ENCODE assay signal across 34 mouse cellular contexts in genomic region chr5:65921477-65922138, GRCm38 (mm10). TPM values are rescaled to one million over a fixed set of nuclear protein-coding genes. Genes with fewer than 3 reads are reported as not detected.
DNase-seq lines count a peak whose midpoint lies in the region; ATAC-seq and TF ChIP-seq lines count a peak whose summit lies in the region.
"Had no signal": no experiment of that assay in that cellular context is flagged by ENCODE, and none has a peak within 500 bp of the region (broad histone marks: within the 10 kb centered on the region; RNA-seq: fewer than 3 reads in every experiment).

No protein-coding gene starts in this region.

- H3K9me3 ChIP-seq in forebrain, embryonic 16.5 days (ENCODE audit: control insufficient read depth, low read length) = no peaks in the 10 kb centered on the region
- H3K9me3 ChIP-seq in forebrain, embryonic 14.5 days (replicated peaks; ENCODE audit: control insufficient read depth, low read length) = no peaks in the 10 kb centered on the region
- H3K9me3 ChIP-seq in liver, embryonic 11.5 days (ENCODE audit: control insufficient read depth, low read length) = no peaks in the 10 kb centered on the region
- H3K9me3 ChIP-seq: embryonic facial prominence, embryonic 15.5 days; G1E; heart, embryonic 10.5 days; hindbrain, embryonic 15.5 days; limb, embryonic 12.5 days; liver, embryonic 12.5 days; neural tube, embryonic 12.5 days; stomach, embryonic 15.5 days had no signal

- 79% methylated on average over 9 of the region's 9 CpGs for WGBS in forebrain, embryonic 16.5 days
- 81% methylated on average over 9 of the region's 9 CpGs for WGBS in forebrain, embryonic 14.5 days
- WGBS in thymus, adult 2 months = 64% methylated on average over 9 of the region's 9 CpGs
- WGBS in liver, embryonic 11.5 days = 67% methylated on average over 9 of the region's 9 CpGs

- no peak for TF ChIP-seq POLR2A in thymus, adult 2 months (IDR thresholded peaks at IDR 0.05; ENCODE audit: control insufficient read depth, extremely low read depth, insufficient read depth, low read length, poor library complexity)

- H3K36me3 ChIP-seq in forebrain, embryonic 16.5 days (ENCODE audit: control insufficient read depth, insufficient read depth) = no peaks in the 10 kb centered on the region
- no peaks in the 10 kb centered on the region for H3K36me3 ChIP-seq in forebrain, embryonic 14.5 days (ENCODE audit: control insufficient read depth, insufficient read depth, low read length)
- H3K36me3 ChIP-seq in thymus, adult 2 months (ENCODE audit: control insufficient read depth, insufficient read depth, low read length) = no peaks in the 10 kb centered on the region
- no peaks in the 10 kb centered on the region for H3K36me3 ChIP-seq in liver, embryonic 11.5 days (ENCODE audit: control insufficient read depth, insufficient read depth, low read length)
- H3K36me3 ChIP-seq: embryonic facial prominence, embryonic 15.5 days; G1E; heart, embryonic 10.5 days; hindbrain, embryonic 15.5 days; limb, embryonic 12.5 days; liver, embryonic 12.5 days; neural tube, embryonic 12.5 days; stomach, embryonic 15.5 days had no signal

- ATAC-seq in forebrain, embryonic 16.5 days = no peak
- ATAC-seq in forebrain, embryonic 14.5 days = no peak
- ATAC-seq in granulocyte monocyte progenitor cell, adult 5-6 weeks (replicated peaks; ENCODE audit: poor library complexity, severe bottlenecking) = peak; percentile 70
- no peak for ATAC-seq in liver, embryonic 11.5 days (replicated peaks; ENCODE audit: low FRiP score)
- ATAC-seq: intestine, embryonic 16.5 days; liver, embryonic 12.5 days had no signal

- H3K9ac ChIP-seq in forebrain, embryonic 16.5 days (replicated peaks; ENCODE audit: low read depth, low read length) = no peak overlapping the region
- no peak overlapping the region for H3K9ac ChIP-seq in forebrain, embryonic 14.5 days (ENCODE audit: low read length)
- no peak overlapping the region for H3K9ac ChIP-seq in liver, embryonic 11.5 days (ENCODE audit: low read depth, low read length)
- H3K9ac ChIP-seq: embryonic facial prominence, embryonic 15.5 days; hindbrain, embryonic 15.5 days; limb, embryonic 12.5 days; liver, embryonic 12.5 days; neural tube, embryonic 12.5 days; stomach, embryonic 15.5 days had no signal

- H3K4me3 ChIP-seq in forebrain, embryonic 16.5 days (replicated peaks; ENCODE audit: low read length) = no peak overlapping the region
- no peak overlapping the region for H3K4me3 ChIP-seq in forebrain, embryonic 14.5 days (ENCODE audit: low read depth, low read length)
- H3K4me3 ChIP-seq in thymus, adult 2 months (ENCODE audit: control insufficient read depth, insufficient read depth, low read length) = no peak overlapping the region
- H3K4me3 ChIP-seq in liver, embryonic 11.5 days (ENCODE audit: low read depth, low read length) = no peak overlapping the region
- H3K4me3 ChIP-seq: embryonic facial prominence, embryonic 15.5 days; gastrocnemius, adult 2 months; heart, embryonic 10.5 days; hindbrain, embryonic 15.5 days; limb, embryonic 12.5 days; liver, embryonic 12.5 days; megakaryocyte, embryonic 14.5 days; neural tube, embryonic 12.5 days; stomach, embryonic 15.5 days had no signal

- DNase-seq in forebrain, embryonic 14.5 days (ENCODE audit: low spot score) = no peak
- DNase-seq in thymus, adult 2 months = no peak
- DNase-seq in thymus, postnatal 25 days = no peak
- no peak for DNase-seq in lung, postnatal 25 days (ENCODE audit: low spot score)
- DNase-seq in liver, embryonic 11.5 days (ENCODE audit: low spot score) = no peak
- DNase-seq in ovary, adult 18-20 months (ENCODE audit: low spot score) = no peak
- DNase-seq: adrenal gland, postnatal 10 days; cerebellum, adult 8-10 months; gastrocnemius, adult 2 months; kidney, adult 9 months; kidney, postnatal 14 days; lung, adult 18-20 months; lung, postnatal 14 days; retina, postnatal 1 day; right cerebral cortex, postnatal 25 days had no signal

- no peak overlapping the region for H3K4me2 ChIP-seq in forebrain, embryonic 16.5 days (ENCODE audit: low read length)
- H3K4me2 ChIP-seq in forebrain, embryonic 14.5 days (ENCODE audit: low read length) = no peak overlapping the region
- H3K4me2 ChIP-seq in liver, embryonic 11.5 days = no peak overlapping the region
- H3K4me2 ChIP-seq: embryonic facial prominence, embryonic 15.5 days; hindbrain, embryonic 15.5 days; limb, embryonic 12.5 days; liver, embryonic 12.5 days; neural tube, embryonic 12.5 days; stomach, embryonic 15.5 days had no signal

- peak overlapping the region; percentile 35 for H3K27ac ChIP-seq in forebrain, embryonic 16.5 days (ENCODE audit: low read length)
- no peak overlapping the region for H3K27ac ChIP-seq in forebrain, embryonic 14.5 days (ENCODE audit: low read depth, low read length)
- peak overlapping the region; percentile 24; the same call in 1 of the 2 replicates for H3K27ac ChIP-seq in thymus, adult 2 months (ENCODE audit: control insufficient read depth, insufficient read depth, low read length)
- no peak overlapping the region for H3K27ac ChIP-seq in liver, embryonic 11.5 days (ENCODE audit: low read depth, low read length)
- H3K27ac ChIP-seq: embryonic facial prominence, embryonic 15.5 days; gastrocnemius, adult 2 months; heart, embryonic 10.5 days; hindbrain, embryonic 15.5 days; limb, embryonic 12.5 days; liver, embryonic 12.5 days; neural tube, embryonic 12.5 days; stomach, embryonic 15.5 days had no signal

- no peaks in the 10 kb centered on the region for H3K27me3 ChIP-seq in forebrain, embryonic 16.5 days (replicated peaks; ENCODE audit: control insufficient read depth, insufficient read depth, low read length)
- no peaks in the 10 kb centered on the region for H3K27me3 ChIP-seq in forebrain, embryonic 14.5 days (replicated peaks; ENCODE audit: control insufficient read depth, insufficient read depth, low read length)
- H3K27me3 ChIP-seq in thymus, adult 2 months (ENCODE audit: control insufficient read depth, insufficient read depth, low read length) = no peaks in the 10 kb centered on the region
- H3K27me3 ChIP-seq in liver, embryonic 11.5 days (replicated peaks; ENCODE audit: control insufficient read depth, insufficient read depth, low read length) = no peaks in the 10 kb centered on the region
- H3K27me3 ChIP-seq: embryonic facial prominence, embryonic 15.5 days; hindbrain, embryonic 15.5 days; limb, embryonic 12.5 days; liver, embryonic 12.5 days; megakaryocyte, embryonic 14.5 days; neural tube, embryonic 12.5 days; stomach, embryonic 15.5 days had no signal

- TF ChIP-seq CTCF in thymus, adult 2 months (IDR thresholded peaks at IDR 0.05; ENCODE audit: borderline replicate concordance, control insufficient read depth, extremely low read depth, insufficient read depth, low read length, poor library complexity) = no peak

- H3K4me1 ChIP-seq in forebrain, embryonic 16.5 days (replicated peaks; ENCODE audit: control insufficient read depth, insufficient read depth, low read length) = peaks cover 4% of the 10 kb centered on the region; the same call in 1 of the 2 replicates
- peaks cover 2% of the 10 kb centered on the region; the same call in 1 of the 2 replicates for H3K4me1 ChIP-seq in forebrain, embryonic 14.5 days (ENCODE audit: control insufficient read depth, insufficient read depth, low read length)
- peaks cover 52% of the 10 kb centered on the region for H3K4me1 ChIP-seq in thymus, adult 2 months (replicated peaks; ENCODE audit: control insufficient read depth, insufficient read depth, low read length)
- H3K4me1 ChIP-seq in liver, embryonic 11.5 days (replicated peaks; ENCODE audit: control insufficient read depth, insufficient read depth, low read length) = peaks cover 4% of the 10 kb centered on the region; the same call in 1 of the 2 replicates
- H3K4me1 ChIP-seq: embryonic facial prominence, embryonic 15.5 days; stomach, embryonic 15.5 days had no signal

RNA-seq across cellular contexts. Expression of gene Chrna9, which starts 13.1 kb away (rescaled TPM):
- not detected in 2 replicates for polyA plus RNA-seq in forebrain, embryonic 16.5 days (2015; fragmentation: Nextera tagmentation; extraction: Ambion mirVana)
- not detected in 2 replicates for polyA plus RNA-seq in forebrain, embryonic 14.5 days (2014; fragmentation: Nextera tagmentation; extraction: Ambion mirVana)
- polyA plus RNA-seq in thymus, adult 2 months (2012; rRNA removed) = 212 and 251 TPM in 2 replicates
- total RNA-seq in granulocyte monocyte progenitor cell, adult 5-6 weeks (2014; fragmentation: Nextera tagmentation) = not detected in 2 replicates
- total RNA-seq in granulocyte monocyte progenitor cell, adult 5-6 weeks (2017) = not detected in 2 replicates
- 0.14 TPM in 1 of 2 replicates, not detected in the other for polyA plus RNA-seq in liver, embryonic 11.5 days (2014; fragmentation: Nextera tagmentation; extraction: Ambion mirVana)
- total RNA-seq: CH12.LX; hematopoietic stem cell, adult 5-6 weeks; layer of hippocampus, adult 18-20 months; layer of hippocampus, postnatal 25 days had no signal
- polyA plus RNA-seq: embryonic facial prominence, embryonic 15.5 days; frontal cortex, adult 2 months; G1E; heart, postnatal 0 days; hindbrain, embryonic 15.5 days; intestine, embryonic 16.5 days; liver, embryonic 12.5 days; neural tube, embryonic 12.5 days; stomach, embryonic 15.5 days; urinary bladder, adult 2 months had no signal

Comparison
In these comparisons a context has a peak if more than half of its experiments do, and no peak if none do; other contexts are left out.
1. H3K27ac ChIP-seq: peak in forebrain, embryonic 16.5 days (single experiment) and thymus, adult 2 months (single experiment); none in forebrain, embryonic 14.5 days (single experiment) and liver, embryonic 11.5 days (single experiment).
2. RNA of gene Chrna9, which starts 13.1 kb away (polyA plus RNA-seq): 212 to 251 TPM in thymus, adult 2 months; not detected in forebrain, embryonic 16.5 days, not detected in forebrain, embryonic 14.5 days and 0.14 TPM in liver, embryonic 11.5 days; every median in the first group is over 100 times any median in the second.